Mouse (Mus musculus): ENCODE results near the gene Tnip1.
"Not testable (repeated sequence)": the region's sequence is repeated elsewhere in the genome, so short reads cannot be mapped to it uniquely, and the experiment has no call there.

The Tnip1 gene

GRCm38 (mm10) chr11:54972049-54972723 lies 9.5 kb upstream of the Tnip1 start:
- DNase-seq (ENCODE audit: low read depth, low spot score) = no peak

GRCm38 (mm10) chr11:54971365-54972048 lies 8.8 kb upstream of the Tnip1 start:
- DNase-seq (ENCODE audit: low read depth, low spot score) = no peak

- DNase-seq (ENCODE audit: low read depth, low spot score) = no peak
Measured at GRCm38 (mm10) chr11:54965234-54965633, 2.5 kb upstream of the Tnip1 start.

GRCm38 (mm10) chr11:54961921-54962320 lies 796 bp downstream of the Tnip1 start:
- no peak for DNase-seq (ENCODE audit: low read depth, low spot score)

GRCm38 (mm10) chr11:54961164-54961850 lies 1.4 kb downstream of the Tnip1 start:
- no peak for DNase-seq (ENCODE audit: low read depth, low spot score)

- no peak for DNase-seq (ENCODE audit: low read depth, low spot score)
Measured at GRCm38 (mm10) chr11:54960251-54960650, 2.5 kb downstream of the Tnip1 start.

GRCm38 (mm10) chr11:54958571-54959073 lies 4.1 kb downstream of the Tnip1 start:
- no peak for DNase-seq (ENCODE audit: low read depth, low spot score)

- DNase-seq (ENCODE audit: low read depth, low spot score) = not testable (repeated sequence)
Measured at GRCm38 (mm10) chr11:54957708-54958107, 5.0 kb downstream of the Tnip1 start.

GRCm38 (mm10) chr11:54956912-54957311 lies 5.8 kb downstream of the Tnip1 start:
- no peak for DNase-seq (ENCODE audit: low read depth, low spot score)

- DNase-seq (ENCODE audit: low read depth, low spot score) = peak; percentile 93
Measured at GRCm38 (mm10) chr11:54955735-54956480, 6.8 kb downstream of the Tnip1 start.

GRCm38 (mm10) chr11:54955400-54955734 lies 7.3 kb downstream of the Tnip1 start:
- DNase-seq (ENCODE audit: low read depth, low spot score) = not testable (repeated sequence)

- no peak for DNase-seq (ENCODE audit: low read depth, low spot score)
Measured at GRCm38 (mm10) chr11:54954716-54955115, 8.0 kb downstream of the Tnip1 start.

- DNase-seq (ENCODE audit: low read depth, low spot score) = no peak
Measured at GRCm38 (mm10) chr11:54953993-54954446, 8.7 kb downstream of the Tnip1 start.

GRCm38 (mm10) chr11:54952651-54953050 lies 10.1 kb downstream of the Tnip1 start:
- no peak for DNase-seq (ENCODE audit: low read depth, low spot score)

GRCm38 (mm10) chr11:54950684-54951083 lies 12.0 kb downstream of the Tnip1 start:
- no peak for DNase-seq (ENCODE audit: low read depth, low spot score)

- no peak for DNase-seq (ENCODE audit: low read depth, low spot score)
Measured at GRCm38 (mm10) chr11:54949717-54950116, 13.0 kb downstream of the Tnip1 start.

GRCm38 (mm10) chr11:54944702-54945101 lies 18.0 kb downstream of the Tnip1 start:
- DNase-seq (ENCODE audit: low read depth, low spot score) = no peak

GRCm38 (mm10) chr11:54940056-54940455 lies 22.7 kb downstream of the Tnip1 start:
- no peak for DNase-seq (ENCODE audit: low read depth, low spot score)

GRCm38 (mm10) chr11:54939501-54939900 lies 23.2 kb downstream of the Tnip1 start:
- DNase-seq (ENCODE audit: low read depth, low spot score) = no peak

GRCm38 (mm10) chr11:54936771-54937140 lies 26.0 kb downstream of the Tnip1 start:
- no peak for DNase-seq (ENCODE audit: low read depth, low spot score)

- no peak for DNase-seq (ENCODE audit: low read depth, low spot score)
Measured at GRCm38 (mm10) chr11:54936035-54936770, 26.5 kb downstream of the Tnip1 start.
